ENCODE assay signal across 29 mouse cellular contexts in the genomic region with DNA sequence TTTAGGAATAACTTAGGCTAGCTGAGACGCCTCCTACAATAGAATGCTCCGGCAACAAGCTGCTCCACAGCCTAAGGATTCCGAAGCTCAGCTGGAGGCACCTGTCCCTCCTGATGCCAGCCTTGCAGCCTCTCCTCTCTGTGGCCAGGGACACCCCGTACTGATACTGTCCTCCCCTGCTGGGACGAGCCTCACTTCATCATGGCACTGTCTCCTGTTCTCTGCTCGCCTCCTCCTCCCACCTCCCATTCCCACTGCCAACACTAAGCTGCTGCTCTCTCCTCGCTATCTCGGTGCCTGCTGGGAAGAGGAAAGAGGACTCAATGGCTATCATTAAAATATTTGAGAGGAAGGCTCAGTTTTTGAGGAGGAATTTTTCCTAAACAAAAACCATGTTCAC. TPM values are rescaled to one million over a fixed set of nuclear protein-coding genes. Genes with fewer than 3 reads are reported as not detected.
DNase-seq lines count a peak whose midpoint lies in the region; ATAC-seq lines count a peak whose summit lies in the region.
"Had no signal": no experiment of that assay in that cellular context is flagged by ENCODE, and none has a peak within 500 bp of the region (broad histone marks: within the 10 kb centered on the region; RNA-seq: fewer than 3 reads in every experiment).

No protein-coding gene starts in this region.

- H3K9ac ChIP-seq in heart, embryonic 14.5 days (ENCODE audit: low read length), result peak overlapping the region; percentile 13; the same call in 1 of the 2 replicates
- peak overlapping the region; percentile 59 for H3K9ac ChIP-seq in heart, embryonic 16.5 days (ENCODE audit: low read length)
- no peak overlapping the region for H3K9ac ChIP-seq in kidney, embryonic 16.5 days (replicated peaks; ENCODE audit: low read length)
- H3K9ac ChIP-seq: forebrain, embryonic 13.5 days; hindbrain, embryonic 12.5 days; intestine, embryonic 15.5 days; liver, embryonic 12.5 days; liver, postnatal 0 days; midbrain, embryonic 12.5 days; neural tube, embryonic 13.5 days had no signal

- H3K27me3 ChIP-seq in heart, embryonic 14.5 days (ENCODE audit: control insufficient read depth, insufficient read depth, low read length), result no peaks in the 10 kb centered on the region
- H3K27me3 ChIP-seq in heart, embryonic 16.5 days (ENCODE audit: control insufficient read depth, insufficient read depth, low read length), result no peaks in the 10 kb centered on the region
- no peaks in the 10 kb centered on the region for H3K27me3 ChIP-seq in kidney, embryonic 16.5 days (ENCODE audit: insufficient read depth, low read length)
- H3K27me3 ChIP-seq: forebrain, embryonic 13.5 days; hindbrain, embryonic 12.5 days; intestine, embryonic 15.5 days; liver, embryonic 12.5 days; megakaryocyte, embryonic 14.5 days; midbrain, embryonic 12.5 days; neural tube, embryonic 13.5 days had no signal

- peak; percentile 88 for DNase-seq in heart, adult 11 months
- no peak for DNase-seq in heart, postnatal 25 days (ENCODE audit: low spot score)
- no peak for DNase-seq in heart, postnatal 10 days
- DNase-seq in layer of hippocampus, adult 9-11 months, result peak; percentile 51
- DNase-seq in layer of hippocampus, postnatal 14 days (ENCODE audit: low spot score in 2 of 2), result no peak
- DNase-seq: adrenal gland, postnatal 10 days; cerebellum, adult 11 months; cerebellum, adult 9-10 months; cerebellum, postnatal 36 days; gastrocnemius, postnatal 25 days; kidney, adult 2 months; kidney, postnatal 4 days; left cerebral cortex, postnatal 4 days; liver, postnatal 0 days; lung, postnatal 36 days; thymus, postnatal 14 days had no signal

- H3K4me1 ChIP-seq in heart, embryonic 14.5 days (ENCODE audit: control insufficient read depth in 2 of 2, insufficient read depth in 2 of 2, low read length in 2 of 2), result peaks cover 25 to 50% of the 10 kb centered on the region in 2 experiments
- H3K4me1 ChIP-seq in heart, embryonic 16.5 days (ENCODE audit: control insufficient read depth, insufficient read depth, low read length), result peaks cover 35% of the 10 kb centered on the region
- no peaks in the 10 kb centered on the region for H3K4me1 ChIP-seq in kidney, embryonic 16.5 days (ENCODE audit: insufficient read depth, low read length)
- H3K4me1 ChIP-seq: forebrain, embryonic 13.5 days; hindbrain, embryonic 12.5 days; intestine, embryonic 15.5 days; megakaryocyte, embryonic 14.5 days; midbrain, embryonic 12.5 days; neural tube, embryonic 13.5 days had no signal

- WGBS in heart, embryonic 14.5 days, result 52% methylated on average over 8 of the region's 8 CpGs
- 54% methylated on average over 8 of the region's 8 CpGs for WGBS in heart, embryonic 16.5 days
- 76% methylated on average over 8 of the region's 8 CpGs for WGBS in kidney, embryonic 16.5 days

- H3K27ac ChIP-seq in heart, embryonic 14.5 days (replicated peaks in 1 of 2; ENCODE audit: control insufficient read depth in 1 of 2, insufficient read depth in 1 of 2, low read depth in 2 of 2, low read length in 2 of 2), result peak overlapping the region; percentile 32 to 92; a peak in 2 of 4 replicates
- H3K27ac ChIP-seq in heart, embryonic 16.5 days (ENCODE audit: low read length), result peak overlapping the region; percentile 94
- H3K27ac ChIP-seq in kidney, embryonic 16.5 days (ENCODE audit: low read length), result no peak overlapping the region
- H3K27ac ChIP-seq: forebrain, embryonic 13.5 days; hindbrain, embryonic 12.5 days; hindbrain, postnatal 0 days; intestine, embryonic 15.5 days; kidney, postnatal 0 days; liver, embryonic 12.5 days; midbrain, embryonic 12.5 days; neural tube, embryonic 13.5 days had no signal

- ATAC-seq in heart, embryonic 14.5 days (ENCODE audit: insufficient number of reproducible peaks, insufficient read depth, low FRiP score, low read depth), result no peak
- no peak for ATAC-seq in heart, embryonic 16.5 days (replicated peaks; ENCODE audit: extremely low read depth, insufficient read depth, low FRiP score)
- no peak for ATAC-seq in kidney, embryonic 16.5 days (ENCODE audit: low FRiP score, low TSS enrichment)
- ATAC-seq: forebrain, embryonic 13.5 days; hindbrain, postnatal 0 days; intestine, embryonic 15.5 days; liver, embryonic 12.5 days; liver, postnatal 0 days had no signal

- no peak overlapping the region for H3K4me3 ChIP-seq in heart, embryonic 14.5 days (ENCODE audit: control insufficient read depth in 1 of 2, insufficient read depth in 1 of 2, low read depth in 1 of 2, low read length in 2 of 2)
- no peak overlapping the region for H3K4me3 ChIP-seq in heart, embryonic 16.5 days (ENCODE audit: low read length)
- H3K4me3 ChIP-seq in kidney, embryonic 16.5 days (ENCODE audit: low read length), result no peak overlapping the region
- H3K4me3 ChIP-seq: forebrain, embryonic 13.5 days; hindbrain, embryonic 12.5 days; intestine, embryonic 15.5 days; liver, embryonic 12.5 days; megakaryocyte, embryonic 14.5 days; midbrain, embryonic 12.5 days; neural tube, embryonic 13.5 days had no signal

- H3K36me3 ChIP-seq in heart, embryonic 14.5 days (ENCODE audit: control insufficient read depth, insufficient read depth, low read length), result peaks cover 56% of the 10 kb centered on the region
- H3K36me3 ChIP-seq in heart, embryonic 16.5 days (ENCODE audit: control insufficient read depth, insufficient read depth), result peaks cover 27% of the 10 kb centered on the region
- H3K36me3 ChIP-seq in kidney, embryonic 16.5 days (ENCODE audit: insufficient read depth, low read length), result peaks cover 21% of the 10 kb centered on the region
- H3K36me3 ChIP-seq: intestine, embryonic 15.5 days had no signal

- intact Hi-C loops in heart, postnatal 25 days (cut with DNase I), result no loop called here
- intact Hi-C loops in heart, postnatal 10 days (cut with DNase I), result no loop called here

- H3K9me3 ChIP-seq in heart, embryonic 14.5 days (ENCODE audit: control insufficient read depth, low read length), result no peaks in the 10 kb centered on the region
- no peaks in the 10 kb centered on the region for H3K9me3 ChIP-seq in heart, embryonic 16.5 days (replicated peaks; ENCODE audit: control insufficient read depth, low read length)
- no peaks in the 10 kb centered on the region for H3K9me3 ChIP-seq in kidney, embryonic 16.5 days (ENCODE audit: low read length)
- H3K9me3 ChIP-seq: forebrain, embryonic 13.5 days; G1E; hindbrain, embryonic 12.5 days; intestine, embryonic 15.5 days; liver, embryonic 12.5 days; megakaryocyte, embryonic 14.5 days; midbrain, embryonic 12.5 days; neural tube, embryonic 13.5 days had no signal

- 0 out of 2 replicates have a peak overlapping the region, but pooled peaks have one; percentile 37 for H3K4me2 ChIP-seq in heart, embryonic 14.5 days (ENCODE audit: low read length)
- H3K4me2 ChIP-seq in heart, embryonic 16.5 days (ENCODE audit: low read depth, low read length), result peak overlapping the region; percentile 34
- no peak overlapping the region for H3K4me2 ChIP-seq in kidney, embryonic 16.5 days (replicated peaks; ENCODE audit: low read depth, low read length)
- H3K4me2 ChIP-seq: forebrain, embryonic 13.5 days; hindbrain, embryonic 12.5 days; intestine, embryonic 15.5 days; liver, embryonic 12.5 days; midbrain, embryonic 12.5 days; neural tube, embryonic 13.5 days had no signal

RNA-seq across cellular contexts. Expression of a gene that starts 30.6 kb away (rescaled TPM):
- total RNA-seq in heart, postnatal 25 days (2021), result 10 to 100 TPM; 23.8 to 25.2 TPM
- polyA plus RNA-seq in heart, embryonic 14.5 days (2014; fragmentation: Nextera tagmentation; extraction: Ambion mirVana), result 21.6 and 23.3 TPM in 2 replicates
- 10 to 100 TPM; 40.1 to 42.4 TPM for total RNA-seq in heart, postnatal 10 days (2021)
- 10 to 100 TPM; 78.6 to 81.0 TPM for total RNA-seq in layer of hippocampus, postnatal 14 days (2021)
- 12.4 and 12.7 TPM in 2 replicates for polyA plus RNA-seq in heart, embryonic 16.5 days (2015; fragmentation: Nextera tagmentation; extraction: Ambion mirVana)
- polyA plus RNA-seq in kidney, embryonic 16.5 days (2015; fragmentation: Nextera tagmentation; extraction: Ambion mirVana), result 5.2 and 6.1 TPM in 2 replicates

Comparison
In these comparisons a context has a peak if more than half of its experiments do, and no peak if none do; other contexts are left out.
1. DNase-seq: peak in heart, adult 11 months (single experiment) and layer of hippocampus, adult 9-11 months (single experiment); none in heart, postnatal 25 days (single experiment), heart, postnatal 10 days (0 of 2) and layer of hippocampus, postnatal 14 days (0 of 2).